Mouse (Mus musculus) heart, postnatal 0 days (tissue): ENCODE data around the gene Eid2.

Source experiments
- CTCF ChIP-seq: IDR thresholded peaks from 2 replicates; pipeline ENCODE4 v1.5.1; 2016; ENCODE audit warnings: antibody characterized with exemption, control low read depth, low read depth
- EP300 ChIP-seq: IDR thresholded peaks from 2 replicates; pipeline ENCODE4 v1.6.1; 2016; ENCODE audit warnings: antibody characterized with exemption, low read depth

DNA sequence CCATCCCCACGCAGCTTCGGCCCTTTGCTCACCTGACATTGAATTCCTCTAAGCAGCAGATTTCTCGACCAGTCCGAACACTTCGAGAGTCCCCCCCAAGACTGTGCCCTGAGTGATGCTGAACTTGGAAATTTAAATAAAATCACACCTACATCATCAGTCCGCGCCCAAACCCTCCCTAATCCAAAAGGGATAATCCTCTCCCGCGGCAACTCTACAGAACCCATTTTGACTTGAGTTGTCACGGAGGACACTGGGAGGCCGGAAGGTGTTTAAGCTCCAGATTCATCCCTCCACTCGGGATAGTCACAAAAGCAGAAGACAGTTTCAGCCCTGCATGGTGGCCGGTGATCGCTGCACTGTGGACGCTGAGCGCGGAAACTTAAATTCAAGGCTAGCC, 15.7 kb upstream of the Eid2 start:
- TF ChIP-seq CTCF (no peak), EP300 (no peak)
